Mouse (Mus musculus): ENCODE measurements around the gene Gm5105.

Gene Gm5105

DNA sequence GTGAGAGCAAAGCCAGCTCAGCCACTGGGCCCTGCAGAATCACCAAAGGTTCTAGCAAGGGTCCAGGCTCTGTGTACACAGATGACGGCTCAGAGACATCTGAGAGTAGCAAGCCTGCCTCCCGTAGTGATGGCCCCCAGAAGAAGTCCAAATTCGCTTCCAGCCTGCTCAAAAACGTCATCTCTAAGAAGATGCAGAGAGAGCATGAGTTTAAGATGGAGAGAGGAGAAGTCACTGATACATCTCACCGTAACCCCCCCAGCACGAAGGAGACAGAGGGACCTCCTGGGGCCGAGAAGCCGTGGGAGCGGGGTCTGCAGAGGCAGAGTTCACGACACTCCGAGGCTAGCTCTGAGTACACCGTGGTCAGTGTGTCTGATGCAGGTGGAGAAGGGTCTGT, at the start of gene Gm5105:
TSS of gene Gm5105 (minus strand) at position 101 of the 400 bp plus-strand sequence.
- DNase-seq: no peak

- no peak for DNase-seq
Observed at GRCm38 (mm10) chr3:138116871-138117270, 49.7 kb upstream of the Gm5105 start.

DNA sequence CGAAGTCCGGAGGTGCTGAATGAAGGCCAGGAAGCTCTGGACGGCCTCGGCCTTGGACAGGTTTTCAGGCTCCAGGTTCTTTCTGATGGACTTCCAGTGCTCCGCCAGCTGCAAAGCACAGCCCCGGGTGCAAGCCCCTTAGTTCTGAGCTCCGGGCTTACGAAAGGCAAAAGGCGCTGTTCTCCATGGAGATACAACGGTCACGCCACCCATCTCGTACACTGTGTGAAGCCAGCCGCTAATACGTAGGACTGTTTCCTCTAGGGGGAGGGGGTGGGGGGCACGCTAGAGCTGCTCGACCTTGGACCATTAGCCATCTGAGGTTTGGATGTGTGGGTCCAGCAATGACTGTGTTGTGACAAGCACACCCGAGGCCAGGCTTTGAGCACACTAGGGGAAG, 46.9 kb upstream of the Gm5105 start:
- no peak for DNase-seq

GRCm38 (mm10) chr3:138110910-138111782, 44.0 kb upstream of the Gm5105 start:
- no peak for DNase-seq

DNA sequence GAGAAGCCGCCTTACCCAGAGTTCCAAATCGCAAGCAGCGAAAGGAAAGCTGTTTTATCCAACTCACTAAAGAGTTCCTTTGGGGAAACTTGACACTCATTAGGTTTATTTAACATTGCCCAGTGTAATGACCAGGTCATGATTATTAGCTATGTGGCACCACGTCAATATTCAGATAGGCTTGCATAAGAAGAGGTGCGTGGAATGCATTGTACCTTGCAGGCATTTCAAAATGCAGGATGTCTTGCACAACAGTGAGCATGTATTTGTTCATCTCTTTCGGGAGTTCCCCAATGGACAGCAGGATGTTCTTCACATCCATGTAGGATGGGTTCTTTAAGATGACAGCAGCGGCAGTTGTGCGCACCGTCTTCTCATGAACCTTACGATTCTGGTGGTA, 39.7 kb upstream of the Gm5105 start:
- no peak for DNase-seq

- no peak for DNase-seq
Observed at GRCm38 (mm10) chr3:138105056-138105455, 37.9 kb upstream of the Gm5105 start.

- no peak for DNase-seq
Observed at GRCm38 (mm10) chr3:138103690-138104089, 36.5 kb upstream of the Gm5105 start.

GRCm38 (mm10) chr3:138101936-138102335, 34.7 kb upstream of the Gm5105 start:
- DNase-seq: no peak

- DNase-seq: no peak
Observed at GRCm38 (mm10) chr3:138097718-138098117, 30.5 kb upstream of the Gm5105 start.

DNA sequence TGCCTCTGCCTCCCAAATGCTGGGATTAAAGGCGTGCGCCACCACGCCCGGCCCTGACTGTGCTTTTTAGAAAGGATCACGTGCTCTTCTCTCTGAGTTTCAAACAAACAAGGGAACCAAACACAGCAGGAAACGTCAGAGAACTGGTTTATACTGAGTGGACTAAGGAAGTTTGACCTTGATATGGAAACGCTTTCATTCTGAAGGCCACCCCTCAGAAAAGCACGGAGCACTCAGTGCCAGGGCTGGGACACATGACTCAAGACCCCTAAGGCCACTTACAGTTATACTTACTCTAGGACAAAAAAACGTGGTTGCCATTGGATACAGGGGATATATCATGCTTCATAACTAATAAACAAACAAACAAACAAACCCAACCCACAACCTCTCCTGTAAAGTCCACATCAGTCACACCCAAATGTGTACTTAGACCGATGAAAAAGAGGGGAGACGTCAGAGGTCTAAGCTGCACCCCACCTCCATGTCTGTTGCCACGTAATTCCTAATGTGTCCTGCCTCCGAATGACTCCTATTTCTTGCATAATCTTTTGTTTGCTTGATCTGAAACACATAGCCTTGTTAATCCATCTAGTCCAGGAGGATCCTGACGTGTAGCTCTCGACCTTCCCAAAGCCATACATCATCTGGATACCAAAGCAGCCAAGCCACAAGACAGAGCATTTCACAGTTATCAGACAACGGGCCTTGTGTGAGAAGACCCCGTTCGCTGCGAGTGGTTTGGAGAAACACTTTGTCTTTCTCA, 29.3 kb upstream of the Gm5105 start:
- DNase-seq: no peak

DNA sequence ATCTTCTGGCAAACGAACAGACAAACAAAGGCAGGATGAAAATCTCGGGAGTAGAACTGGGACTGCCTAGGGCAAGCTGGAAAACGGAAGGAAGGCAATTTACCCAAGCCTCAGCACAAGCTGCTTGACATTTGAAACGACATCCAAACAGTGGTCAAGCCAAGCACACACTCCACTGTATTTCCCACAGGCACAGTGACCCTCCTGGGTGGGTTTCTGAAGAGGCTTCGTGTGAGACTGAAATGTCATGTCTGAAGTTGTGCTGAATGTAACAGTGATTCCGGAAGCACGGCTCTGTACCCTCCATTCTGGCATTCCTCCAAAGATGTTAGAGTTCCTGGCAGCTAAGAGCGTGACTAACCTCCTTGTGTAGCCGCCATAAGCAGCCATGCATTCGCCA, 28.5 kb upstream of the Gm5105 start:
- DNase-seq: no peak

DNA sequence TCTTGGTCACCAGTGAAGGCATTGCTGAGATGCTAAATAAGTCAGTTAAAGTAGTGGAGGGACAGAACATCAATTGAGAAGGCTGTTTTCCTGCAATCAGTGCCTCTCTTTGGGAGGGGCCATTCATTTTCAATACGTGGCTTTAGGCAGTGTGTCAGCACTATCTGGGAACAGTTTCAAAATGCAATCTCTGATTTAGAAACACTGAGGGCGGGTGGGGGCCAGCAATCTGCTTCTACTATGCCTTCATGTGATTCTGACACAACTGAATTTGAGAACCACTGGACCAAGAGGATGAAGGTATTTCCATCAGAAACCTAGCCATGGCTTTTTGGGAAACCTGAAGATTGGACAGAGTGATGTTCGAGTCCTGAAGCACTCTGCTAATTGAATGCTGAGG, 28.1 kb upstream of the Gm5105 start:
- no peak for DNase-seq

DNA sequence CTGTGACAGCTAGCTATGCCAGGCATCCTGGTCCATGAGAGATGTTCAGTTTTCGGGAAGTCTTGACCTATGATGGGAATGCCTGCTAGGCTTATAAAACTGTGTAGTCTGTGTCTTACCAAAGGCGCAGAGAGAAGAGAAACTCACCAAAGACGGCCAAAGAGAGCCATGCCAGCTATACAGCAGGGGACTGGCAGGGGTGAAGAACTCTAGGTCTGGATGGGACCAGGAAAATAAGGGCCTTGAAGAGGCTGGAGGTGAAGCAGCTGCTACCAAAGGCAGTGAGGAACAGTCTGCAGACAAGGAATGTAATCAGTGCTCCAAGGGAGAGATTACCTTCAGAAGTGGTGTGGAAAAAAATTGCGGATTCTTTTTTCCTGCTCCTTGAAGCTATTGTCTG, 16.7 kb upstream of the Gm5105 start:
- no peak for DNase-seq

DNA sequence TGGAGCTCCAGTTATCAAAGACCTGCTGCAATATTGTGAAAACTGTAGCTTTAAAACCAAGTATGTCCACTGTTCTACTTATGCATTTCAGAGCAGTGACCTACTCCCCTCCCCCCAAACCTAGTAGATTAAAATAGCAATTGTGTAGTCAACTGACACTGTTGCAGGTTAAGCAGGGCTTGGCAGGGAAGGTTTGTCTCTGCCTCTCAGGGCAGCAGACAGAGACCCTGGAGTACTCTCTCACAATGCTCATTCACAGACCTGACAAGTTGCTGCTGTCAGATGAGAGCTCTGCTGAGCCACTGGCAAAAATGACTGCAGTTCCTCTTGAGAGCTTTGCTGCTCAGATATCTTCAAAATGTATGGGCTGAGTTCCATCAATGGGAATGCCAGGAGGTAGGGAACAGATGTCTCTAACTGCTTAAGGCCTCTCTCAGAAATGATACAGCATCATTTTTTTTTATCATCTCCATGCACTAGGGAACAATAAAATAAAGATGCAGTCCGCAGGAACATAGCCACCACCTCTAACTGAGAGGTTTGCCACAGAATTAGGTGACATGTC, 16.0 kb upstream of the Gm5105 start:
- no peak for DNase-seq

DNA sequence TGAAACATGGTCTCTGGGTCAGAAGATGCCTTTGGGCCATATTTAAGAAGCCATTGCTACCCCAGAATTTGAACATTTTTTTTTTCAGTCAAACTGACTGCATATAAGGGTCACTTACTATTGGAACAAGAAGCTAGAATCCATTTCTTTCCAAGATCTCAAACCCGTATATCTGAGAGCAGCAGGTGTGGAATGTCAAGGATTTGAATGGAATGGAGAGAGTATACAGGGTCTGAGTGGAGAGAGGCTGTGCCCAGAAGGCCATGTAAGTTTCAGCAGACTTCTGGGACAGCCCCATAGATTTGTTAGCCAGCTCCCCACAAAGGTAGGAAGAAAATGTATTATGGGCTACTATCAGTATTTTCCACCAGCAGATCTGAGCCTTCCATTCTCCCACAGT, 11.5 kb upstream of the Gm5105 start:
- DNase-seq: no peak

DNA sequence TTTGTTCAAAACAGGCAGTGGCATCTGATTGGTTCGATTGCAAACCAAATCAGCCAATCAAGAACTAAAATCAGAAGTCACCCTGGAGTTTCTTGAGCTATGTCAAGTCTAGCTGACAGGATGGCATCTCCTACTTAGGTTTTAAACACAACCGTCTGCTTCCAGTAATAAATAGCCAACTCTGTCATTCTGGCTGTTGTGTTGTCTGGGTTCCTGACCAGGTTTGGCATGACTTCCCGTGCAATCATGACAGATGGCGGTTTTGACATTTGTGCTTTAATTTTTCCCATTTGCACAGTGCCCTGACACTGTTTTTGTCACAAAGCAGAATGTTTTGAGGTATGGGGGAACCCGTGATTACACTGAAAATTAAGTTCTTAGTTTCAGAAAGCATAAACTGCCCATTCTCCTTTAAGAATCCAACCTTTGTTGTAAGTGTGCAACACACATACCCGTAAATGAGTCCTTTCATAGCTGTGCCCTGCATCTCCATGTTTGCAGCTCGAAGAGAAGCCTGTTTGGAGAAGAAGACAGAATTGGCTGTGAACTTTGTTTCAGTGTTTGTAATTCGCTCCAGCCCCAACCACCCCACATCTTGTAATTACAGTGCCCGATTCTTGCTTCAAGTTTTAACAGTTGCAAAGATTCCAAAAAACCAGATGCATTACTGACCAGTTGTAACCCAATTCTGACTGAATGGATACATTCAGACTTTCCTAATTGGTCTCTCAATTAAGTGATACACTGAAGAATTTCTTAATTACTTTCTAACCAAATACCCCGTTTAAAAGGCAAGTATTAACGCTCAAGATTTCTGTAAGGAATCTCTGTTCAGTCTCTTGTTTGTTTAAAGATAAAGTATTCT, 10.5 kb upstream of the Gm5105 start:
- DNase-seq: no peak

DNA sequence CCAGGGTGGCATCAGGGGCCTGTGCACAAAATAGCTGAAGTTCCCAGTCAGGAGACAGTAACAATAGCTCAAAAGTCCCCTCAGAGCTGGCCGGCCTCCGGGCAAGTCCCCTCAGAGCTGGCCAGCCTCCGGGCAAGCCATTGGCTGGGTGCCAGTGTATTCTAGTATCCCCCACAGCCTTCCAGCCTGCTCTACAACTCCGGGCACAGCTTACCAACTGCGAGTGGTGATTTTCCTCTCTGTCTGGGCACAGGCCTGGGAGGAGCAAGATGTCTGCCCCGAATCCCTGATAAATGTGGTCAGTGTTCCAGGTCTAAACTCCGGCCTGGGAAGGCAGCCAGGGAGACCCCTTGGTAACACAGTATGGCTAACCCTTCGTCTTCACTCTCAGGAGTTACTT, 8.0 kb upstream of the Gm5105 start:
- peak in 1 of 2 experiments; percentile 25 for DNase-seq

GRCm38 (mm10) chr3:138074214-138074613, 7.0 kb upstream of the Gm5105 start:
- DNase-seq: no peak

- no peak for DNase-seq
Observed at GRCm38 (mm10) chr3:138071476-138072073, 4.4 kb upstream of the Gm5105 start.

DNA sequence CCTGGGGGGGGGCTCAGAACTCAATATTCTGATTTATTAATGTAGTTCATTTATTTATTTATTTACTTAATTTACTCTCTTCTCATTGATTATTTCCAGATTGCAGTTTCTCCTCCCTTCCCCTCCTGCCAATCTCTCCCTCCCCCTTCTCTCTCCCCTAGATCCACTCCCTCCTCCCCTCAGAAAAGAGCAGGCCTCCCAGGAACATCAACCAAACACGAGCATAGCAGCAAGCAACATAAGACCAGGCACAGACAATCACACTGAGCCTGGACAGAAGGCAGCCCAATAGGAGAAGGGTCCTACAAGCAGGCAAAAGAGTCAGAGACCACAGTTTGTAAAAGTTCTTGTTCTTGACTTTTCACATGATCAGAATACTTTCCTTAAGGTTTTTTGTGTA, 3.8 kb upstream of the Gm5105 start:
- no peak for DNase-seq

GRCm38 (mm10) chr3:138069756-138070511, 2.7 kb upstream of the Gm5105 start:
- no peak for DNase-seq

GRCm38 (mm10) chr3:138068103-138068502, 915 bp upstream of the Gm5105 start:
- DNase-seq: no peak

Measured in lung, postnatal 4 days (tissue).